Mouse (Mus musculus) heart, adult 2 months (tissue): ENCODE measurements around the gene Map4. TPM values are rescaled to one million over a fixed set of nuclear protein-coding genes. Genes with fewer than 3 reads are reported as not detected.

Experiments used
- DNase-seq, 2 experiments: peaks; one replicate each; pipeline ENCODE4 v3.0.0; 2021
- H3K27ac ChIP-seq: fragments of 200-600 bp; 2 replicates; pipeline ENCODE4 v1.8.1; 2022
- H3K27me3 ChIP-seq: fragments of 200-500 bp; 2 replicates; pipeline ENCODE4 v1.6.1; 2012; ENCODE audit warnings: mild to moderate bottlenecking, low read length, inconsistent platforms, mixed read lengths; ENCODE audit not compliant: control insufficient read depth, insufficient read depth
- H3K36me3 ChIP-seq: fragments of 200-500 bp; 2 replicates; pipeline ENCODE4 v1.6.1; 2012; ENCODE audit warnings: low read length, inconsistent platforms; ENCODE audit not compliant: control insufficient read depth, insufficient read depth
- H3K4me1 ChIP-seq: fragments of 200-500 bp; 2 replicates; pipeline ENCODE4 v1.6.1; 2011; ENCODE audit warnings: low read length; ENCODE audit not compliant: control insufficient read depth, insufficient read depth
- H3K4me3 ChIP-seq: fragments of 200-600 bp; 2 replicates; pipeline ENCODE4 v1.8.1; 2022
- H3K79me2 ChIP-seq: fragments of 200-500 bp; replicated peaks from 2 replicates; pipeline ENCODE4 v1.6.1; 2012; ENCODE audit warnings: mild to moderate bottlenecking, inconsistent platforms, low read length, moderate library complexity, mixed read lengths; ENCODE audit not compliant: control insufficient read depth, insufficient read depth
- H3K9ac ChIP-seq: fragments of 200-500 bp; 2 replicates; pipeline ENCODE4 v1.6.1; 2012; ENCODE audit warnings: low read depth, mild to moderate bottlenecking, control low read depth, inconsistent platforms, low read length, mixed read lengths
- CTCF ChIP-seq: fragments of 200-600 bp; IDR thresholded peaks from 2 replicates; pipeline ENCODE4 v1.8.1; 2022; ENCODE audit warnings: antibody characterized with exemption, mild to moderate bottlenecking, moderate library complexity
- EP300 ChIP-seq: fragments of 200-500 bp; IDR thresholded peaks from 2 replicates; pipeline ENCODE4 v1.6.1; 2011; ENCODE audit warnings: low read depth, low read length, control low read depth; ENCODE audit not compliant: insufficient read depth
- POLR2A ChIP-seq: fragments of 200-500 bp; IDR thresholded peaks from 2 replicates; pipeline ENCODE4 v1.6.1; 2011; ENCODE audit warnings: mild to moderate bottlenecking, low read depth, low read length, control low read depth; ENCODE audit not compliant: insufficient read depth
- WGBS: fragments of 180-500 bp; shearing (Covaris S2); methylation state at CpG from one replicate; pipeline ENCODE4 v1.1.7; 2018; 5-methylcytosine and 5-hydroxymethylcytosine counted together
- intact Hi-C: fragments of 180-260 bp; cut with DNase I; formaldehyde crosslinking; loops from one replicate; pipeline ENCODE4 v1.15.1; 2025
- polyA plus RNA-seq: library from polyadenylated mRNA; depleted of rRNA; stranded (reverse); fragments of >200 nt; gene quantifications from 2 replicates; pipeline ENCODE4 v1.2.3, GENCODE M21; 2012
- total RNA-seq, 2 experiments: library from RNA; stranded (reverse); gene quantifications; 2 replicates each; pipeline ENCODE4 v1.2.3; 2021

The Map4 gene
- total and polyA plus RNA-seq, 3 experiments = 183 to 331 (median 279) TPM

- TF ChIP-seq CTCF = no peak
- no peak for TF ChIP-seq EP300
- no peak for TF ChIP-seq POLR2A
- H3K27me3 ChIP-seq = no peaks in the 10 kb centered on the region
- H3K4me3 ChIP-seq = no peak overlapping the region
- no peaks in the 10 kb centered on the region for H3K79me2 ChIP-seq
- H3K9ac ChIP-seq = no peak overlapping the region
- intact Hi-C loops = no loop called here
- no peak overlapping the region for H3K27ac ChIP-seq
- DNase-seq = no peak
- 94% methylated on average over 3 of the region's 3 CpGs for WGBS
- H3K4me1 ChIP-seq = no peaks in the 10 kb centered on the region
- peaks cover 2% of the 10 kb centered on the region; the same call in 1 of the 2 replicates for H3K36me3 ChIP-seq
Observed at GRCm38 (mm10) chr9:110097791-110098190, 166.5 kb downstream of the Map4 start.

GRCm38 (mm10) chr9:110100627-110101600, 169.7 kb downstream of the Map4 start:
- Histone ChIP-seq H3K27me3 (no peaks in the 10 kb centered on the region), H3K9ac (peak overlapping the region; percentile 74), H3K4me3 (peak overlapping the region; percentile 80), H3K79me2 (no peaks in the 10 kb centered on the region), H3K4me1 (no peaks in the 10 kb centered on the region), H3K27ac (peak overlapping the region; percentile 69), H3K36me3 (peaks cover 2% of the 10 kb centered on the region; the same call in 1 of the 2 replicates)
- TF ChIP-seq CTCF (peak; percentile 99), POLR2A (0 out of 2 replicates have a peak, but pooled peaks have one; percentile 14), EP300 (0 out of 2 replicates have a peak, but pooled peaks have one; percentile 50)
- DNase-seq = peak; percentile 91 to 93
- intact Hi-C loops = loop anchor here (1.0 to 2.0 kb wide), 2 partner anchors 30 to 208 kb away; no protein-coding TSS in a partner anchor
- 2% methylated on average over 41 of the region's 41 CpGs for WGBS

DNA sequence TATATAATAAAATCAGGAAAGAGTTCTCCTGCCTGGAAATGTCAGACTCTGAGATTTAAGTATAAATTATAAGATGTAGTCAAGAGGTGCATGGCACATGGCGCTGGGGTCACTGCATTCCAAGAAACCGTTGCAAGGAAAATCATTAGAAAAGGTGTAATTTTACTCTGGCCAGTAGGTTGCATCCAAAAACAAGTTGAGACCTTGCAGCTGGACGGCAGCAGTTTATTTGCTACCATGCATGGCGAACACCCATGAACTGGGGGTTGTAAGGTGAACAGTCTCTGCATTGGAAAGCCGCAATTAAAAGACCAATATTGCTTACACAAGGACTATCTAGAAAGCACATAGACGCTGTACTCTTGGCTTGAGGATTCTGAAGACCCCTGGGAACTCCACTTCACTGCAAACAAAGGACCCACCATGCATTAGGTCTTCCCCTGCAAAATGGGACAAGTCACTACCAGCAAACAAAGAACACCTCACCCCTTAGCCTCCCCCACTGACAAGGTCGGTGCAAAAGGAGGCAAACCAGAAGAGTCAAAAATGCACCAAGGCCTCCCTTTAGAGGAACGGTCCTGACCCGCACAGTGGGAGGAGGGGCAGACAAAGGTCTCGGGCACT, 185.2 kb downstream of the Map4 start:
- TF ChIP-seq EP300 = no peak
- no peak for TF ChIP-seq CTCF
- no peak for TF ChIP-seq POLR2A
- intact Hi-C loops = no loop called here
- Histone ChIP-seq H3K9ac (peak overlapping the region; percentile 95), H3K4me3 (peak overlapping the region; percentile 69), H3K27ac (peak overlapping the region; percentile 92), H3K36me3 (peaks cover 2% of the 10 kb centered on the region; the same call in 1 of the 2 replicates), H3K79me2 (no peaks in the 10 kb centered on the region), H3K4me1 (peaks cover 2% of the 10 kb centered on the region), H3K27me3 (no peaks in the 10 kb centered on the region)
- WGBS = 14% methylated on average over 10 of the region's 10 CpGs
- no peak for DNase-seq

DNA sequence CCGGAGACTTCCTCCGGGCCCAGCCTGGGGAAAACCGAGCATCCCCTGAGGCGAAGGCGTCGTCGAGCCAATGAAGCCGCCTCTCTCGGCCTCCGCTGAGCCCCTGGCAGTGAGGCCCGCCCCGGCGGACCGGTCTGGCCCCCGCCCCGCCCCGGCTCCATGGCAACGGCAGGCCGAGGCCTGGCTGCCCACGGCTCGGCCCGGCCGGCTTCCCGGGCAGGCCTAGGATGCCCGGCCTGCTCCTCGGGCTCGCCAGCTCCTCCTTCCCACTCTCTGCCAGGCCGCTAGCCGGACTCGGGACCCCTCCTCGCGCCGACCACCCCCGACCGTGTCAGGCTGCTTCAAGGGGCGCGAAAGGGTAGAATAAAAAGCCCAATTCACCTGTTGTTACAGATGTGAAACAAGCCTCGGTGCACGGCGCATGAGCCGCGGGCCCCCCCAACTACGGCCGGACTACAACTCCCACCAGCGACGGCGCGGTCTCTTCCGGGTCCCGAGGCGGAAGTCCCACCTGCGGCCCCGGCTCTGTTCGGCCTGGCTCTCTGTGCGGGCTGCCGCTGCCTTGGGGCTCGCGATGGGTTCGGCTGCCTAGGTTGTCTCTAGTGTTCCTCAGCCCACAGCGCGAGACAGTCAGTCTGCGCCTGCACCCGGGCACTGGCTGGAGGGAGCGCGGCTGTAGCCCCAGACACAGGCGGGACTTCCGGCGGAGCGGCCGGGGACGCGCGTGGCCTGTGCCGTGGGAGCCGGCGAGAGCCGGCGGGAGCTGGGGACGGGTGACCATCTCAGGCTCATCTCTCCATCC, 185.9 kb downstream of the Map4 start, which contains the start of gene Smarcc1:
Gene Smarcc1 (plus strand): TSS at position 732 of the 802 bp plus-strand sequence.
- peaks cover 2% of the 10 kb centered on the region for H3K4me1 ChIP-seq
- peak within 1 kb of the TSS; percentile 92 for H3K27ac ChIP-seq
- intact Hi-C loops = loop anchor here (1.0 kb wide), 1 partner anchor 14 kb away; no protein-coding TSS in a partner anchor
- H3K36me3 ChIP-seq = peaks cover 2% of the 10 kb centered on the region; the same call in 1 of the 2 replicates
- under 1% methylated on average over 78 of the region's 79 CpGs for WGBS
- H3K27me3 ChIP-seq = no peaks in the 10 kb centered on the region
- H3K4me3 ChIP-seq = peak within 1 kb of the TSS; percentile 69
- H3K9ac ChIP-seq = peak within 1 kb of the TSS; percentile 95
- peak; percentile 75 for TF ChIP-seq POLR2A
- TF ChIP-seq EP300 = no peak
- no peaks in the 10 kb centered on the region for H3K79me2 ChIP-seq
- peak; percentile 93 to 94 for DNase-seq

- Histone ChIP-seq H3K27ac (peak within 1 kb of the TSS; percentile 92), H3K9ac (peak within 1 kb of the TSS; percentile 95), H3K79me2 (no peaks in the 10 kb centered on the region), H3K4me3 (peak within 1 kb of the TSS; percentile 69), H3K36me3 (peaks cover 2% of the 10 kb centered on the region; the same call in 1 of the 2 replicates), H3K27me3 (no peaks in the 10 kb centered on the region), H3K4me1 (peaks cover 2% of the 10 kb centered on the region)
- intact Hi-C loops = loop anchor here (1.0 kb wide), 1 partner anchor 14 kb away; no protein-coding TSS in a partner anchor
- 0% methylated on average over 17 of the region's 17 CpGs for WGBS
- no peak for DNase-seq
- TF ChIP-seq CTCF (no peak), EP300 (no peak), POLR2A (no peak)
Observed at GRCm38 (mm10) chr9:110117779-110118139, 186.5 kb downstream of the Map4 start, which contains the start of gene Dhx30. TSS of gene Dhx30 (minus strand) at chr9:110117830.
